Mouse (Mus musculus) heart, postnatal 0 days (tissue): ENCODE measurements at regions not wholly inside any gene's neighbourhood (a gene's known extent, or its start where the extent isn't known, plus 50 kb on each side); places are given as distances from the start of the nearest gene placed in this dataset.
"Not testable (repeated sequence)": the region's sequence is repeated elsewhere in the genome, so short reads cannot be mapped to it uniquely, and the experiment has no call there.

Source experiments
- ATAC-seq: fragments of 200-750 bp; cut with Nextera tagmentation; 2 replicates; pipeline ENCODE4 v1.8.0; 2017; ENCODE audit warnings: low read depth, moderate number of reproducible peaks, moderate library complexity; ENCODE audit not compliant: insufficient read depth
- DNase-seq: peaks from one replicate; pipeline ENCODE4 v3.0.0-alpha.2; 2016; ENCODE audit warnings: low spot score
- H3K27ac ChIP-seq: fragments of 300-500 bp; sonication (generic); 2 replicates; pipeline ENCODE4 v1.5.1; 2014; ENCODE audit warnings: low read depth, mild to moderate bottlenecking
- H3K27me3 ChIP-seq: fragments of 300-500 bp; sonication (generic); 2 replicates; pipeline ENCODE4 v1.6.1; 2014; ENCODE audit warnings: low read length, mixed read lengths; ENCODE audit not compliant: control insufficient read depth, insufficient read depth
- H3K36me3 ChIP-seq: fragments of 300-500 bp; sonication (generic); replicated peaks from 2 replicates; pipeline ENCODE4 v1.6.1; 2014; ENCODE audit warnings: low read length, mixed read lengths; ENCODE audit not compliant: control insufficient read depth, insufficient read depth
- H3K4me1 ChIP-seq: fragments of 300-500 bp; sonication (generic); 2 replicates; pipeline ENCODE4 v1.6.1; 2014; ENCODE audit warnings: antibody characterized with exemption; ENCODE audit not compliant: control insufficient read depth, insufficient read depth
- H3K4me2 ChIP-seq: fragments of 300-500 bp; sonication (generic); 2 replicates; pipeline ENCODE4 v1.6.1; 2014; ENCODE audit warnings: low read depth, mild to moderate bottlenecking, low read length, moderate library complexity
- H3K4me3 ChIP-seq: fragments of 300-500 bp; sonication (generic); 2 replicates; pipeline ENCODE4 v1.5.1; 2014; ENCODE audit warnings: low read depth, low read length
- H3K9ac ChIP-seq: fragments of 300-500 bp; sonication (generic); replicated peaks from 2 replicates; pipeline ENCODE4 v1.6.1; 2014; ENCODE audit warnings: low read depth, low read length, mixed read lengths
- H3K9me3 ChIP-seq: fragments of 300-500 bp; sonication (generic); replicated peaks from 2 replicates; pipeline ENCODE4 v1.6.1; 2016; ENCODE audit warnings: low read length; ENCODE audit not compliant: control insufficient read depth
- CTCF ChIP-seq: IDR thresholded peaks from 2 replicates; pipeline ENCODE4 v1.5.1; 2016; ENCODE audit warnings: antibody characterized with exemption, control low read depth, low read depth
- EP300 ChIP-seq: IDR thresholded peaks from 2 replicates; pipeline ENCODE4 v1.6.1; 2016; ENCODE audit warnings: antibody characterized with exemption, low read depth
- WGBS: fragments of 180-500 bp; shearing (Covaris S2); extraction: QIAGEN DNeasy Blood & Tissue Kit; methylation state at CpG from one replicate; pipeline ENCODE4 v1.1.7; 2014; 5-methylcytosine and 5-hydroxymethylcytosine counted together

DNA sequence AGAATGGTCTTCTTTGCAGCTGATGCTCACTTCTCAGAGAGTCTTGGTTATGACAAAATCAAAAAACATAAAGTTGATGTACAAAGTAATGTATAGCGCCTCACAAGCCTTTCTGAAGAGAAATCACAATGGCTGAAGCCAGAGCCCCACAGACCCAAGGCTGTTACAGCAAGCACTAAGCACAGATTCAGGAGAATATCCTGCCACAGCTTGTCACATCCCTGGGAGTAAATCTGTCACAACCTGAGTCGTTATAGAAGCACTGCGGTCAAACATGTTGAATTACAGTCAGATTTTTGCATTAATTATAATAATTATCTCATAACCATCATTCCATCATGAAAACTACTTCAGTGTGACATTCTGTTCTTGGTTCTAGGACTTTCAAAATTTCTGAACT is 825.7 kb downstream of the 1700064H15Rik start:
- TF ChIP-seq EP300: no peak
- no peak for TF ChIP-seq CTCF
- H3K9ac ChIP-seq: no peak overlapping the region

DNA sequence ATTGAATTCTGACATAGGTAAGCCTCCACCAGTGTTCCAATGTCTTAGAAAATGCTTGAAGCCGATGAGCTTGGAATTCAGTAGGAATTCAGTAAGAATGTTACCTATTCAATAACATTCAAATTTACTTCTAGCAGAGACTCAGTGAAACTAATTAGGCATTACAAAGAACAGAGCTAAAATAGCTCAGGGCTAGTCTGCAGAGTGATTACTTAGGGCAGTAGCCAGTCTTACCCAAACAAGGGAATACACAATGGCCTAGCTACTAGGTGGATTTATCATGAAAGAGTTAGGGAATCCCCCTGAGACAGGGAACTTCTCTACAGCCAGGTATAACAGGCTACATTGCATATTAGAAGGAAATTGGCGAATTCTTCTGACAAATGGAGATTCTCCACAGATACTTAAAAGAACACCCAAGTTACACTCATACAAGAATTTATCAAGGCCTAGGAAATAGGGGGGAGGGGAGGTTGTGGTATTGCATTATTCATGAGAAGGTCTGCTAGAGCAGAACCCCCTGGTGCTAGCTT is 799.6 kb downstream of the 1700064H15Rik start:
- not testable (repeated sequence) for H3K4me1 ChIP-seq, ATAC-seq, H3K9ac ChIP-seq, H3K27me3 ChIP-seq, H3K4me2 ChIP-seq, H3K4me3 ChIP-seq, H3K27ac ChIP-seq, DNase-seq, H3K9me3 ChIP-seq, H3K36me3 ChIP-seq
- 44% methylated on average over 2 of the region's 2 CpGs for WGBS

More for the DNA sequence above, 825.7 kb downstream of the 1700064H15Rik start:
- H3K27ac ChIP-seq: no peak overlapping the region
- WGBS: 74% methylated on average over 3 of the region's 3 CpGs
- no peaks in the 10 kb centered on the region for H3K27me3 ChIP-seq
- no peaks in the 10 kb centered on the region for H3K36me3 ChIP-seq
- H3K4me3 ChIP-seq: no peak overlapping the region
- no peaks in the 10 kb centered on the region for H3K4me1 ChIP-seq
- DNase-seq: no peak
- no peaks in the 10 kb centered on the region for H3K9me3 ChIP-seq
- H3K4me2 ChIP-seq: no peak overlapping the region
- no peak for ATAC-seq

DNA sequence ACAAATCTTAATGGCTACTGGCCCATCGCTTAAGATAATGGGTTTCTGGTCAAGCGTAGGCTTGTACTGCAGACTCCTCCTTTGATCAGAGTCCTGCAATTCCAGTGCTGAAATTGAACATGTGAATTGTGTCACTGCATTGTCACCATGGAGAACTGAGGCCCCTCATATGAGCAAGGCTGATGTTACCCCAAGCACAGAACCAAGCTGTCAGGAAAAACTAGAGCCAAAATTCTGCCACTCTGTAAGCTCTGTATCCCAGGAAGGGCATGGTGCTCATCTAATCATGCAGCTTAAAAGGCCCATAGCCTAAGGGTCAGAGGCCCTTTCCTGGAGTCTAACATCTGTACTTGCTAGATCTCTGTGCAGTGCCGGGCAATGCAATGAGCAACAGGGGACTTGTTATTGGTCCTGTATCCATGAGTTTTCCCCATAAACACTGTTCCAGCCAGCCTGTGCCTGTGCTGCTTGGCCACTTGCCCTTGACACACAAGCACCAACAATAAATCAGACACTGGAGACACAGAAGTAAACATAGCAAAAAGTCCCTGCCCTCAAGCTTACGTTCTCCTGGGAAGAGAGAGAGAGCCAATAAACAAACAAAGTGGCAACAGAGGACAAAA is 760.2 kb downstream of the 1700064H15Rik start:
- no peaks in the 10 kb centered on the region for H3K36me3 ChIP-seq
- 72% methylated on average over 4 of the region's 4 CpGs for WGBS
- ATAC-seq: no peak

DNA sequence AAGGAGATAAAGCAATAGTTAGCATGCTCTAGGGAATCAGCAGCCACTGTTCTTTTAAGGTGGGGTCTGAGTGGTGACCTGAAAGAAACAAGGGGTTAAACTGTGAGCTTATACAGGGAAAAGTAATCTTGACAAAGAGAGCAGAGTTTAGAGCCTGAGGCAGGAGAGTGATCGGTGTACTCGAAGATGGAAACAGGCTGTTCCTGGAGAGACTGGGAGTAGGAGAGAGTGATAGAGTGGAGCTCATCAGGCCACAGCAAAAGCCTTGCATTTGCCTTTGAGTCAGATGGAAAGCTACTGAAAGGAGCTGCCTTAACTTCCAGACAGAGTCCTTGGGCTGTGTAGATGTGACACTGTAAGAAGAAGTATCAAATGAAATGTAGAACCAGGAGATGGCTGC is 759.7 kb downstream of the 1700064H15Rik start:
- WGBS: 50% methylated on average over 2 of the region's 2 CpGs
- Histone ChIP-seq H3K36me3 (no peaks in the 10 kb centered on the region), H3K4me2 (no peak overlapping the region), H3K27me3 (no peaks in the 10 kb centered on the region), H3K9ac (no peak overlapping the region), H3K4me3 (no peak overlapping the region), H3K27ac (no peak overlapping the region), H3K4me1 (no peaks in the 10 kb centered on the region), H3K9me3 (no peaks in the 10 kb centered on the region)
- DNase-seq (no peak), ATAC-seq (no peak)
- TF ChIP-seq EP300: no peak

More for the DNA sequence above, 760.2 kb downstream of the 1700064H15Rik start:
- Histone ChIP-seq H3K27me3 (no peaks in the 10 kb centered on the region), H3K4me1 (no peaks in the 10 kb centered on the region), H3K4me2 (no peak overlapping the region), H3K9me3 (no peaks in the 10 kb centered on the region), H3K9ac (no peak overlapping the region), H3K4me3 (no peak overlapping the region), H3K27ac (no peak overlapping the region)
- TF ChIP-seq CTCF (no peak), EP300 (no peak)
- no peak for DNase-seq

DNA sequence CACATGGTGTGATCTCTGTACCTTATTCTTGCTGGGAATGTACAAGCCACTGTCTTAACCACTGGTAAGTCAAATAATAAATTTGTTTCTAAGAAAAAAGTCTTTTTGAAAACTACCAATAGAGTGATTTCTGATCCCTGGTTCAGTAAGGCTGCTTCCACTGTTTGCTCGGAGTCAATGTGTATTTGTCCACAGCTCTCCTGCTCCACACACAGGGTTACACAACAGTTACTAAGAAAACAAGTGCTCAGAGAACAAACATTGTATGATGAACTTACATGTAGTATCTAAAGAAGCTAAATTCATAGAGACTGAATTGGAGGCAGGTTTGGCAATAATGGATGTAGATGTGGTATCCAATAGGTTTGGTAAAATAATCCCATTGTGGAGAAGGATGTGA is 751.4 kb downstream of the 1700064H15Rik start:
- Histone ChIP-seq H3K9me3 (no peaks in the 10 kb centered on the region), H3K9ac (no peak overlapping the region), H3K4me2 (no peak overlapping the region), H3K4me1 (no peaks in the 10 kb centered on the region), H3K27me3 (no peaks in the 10 kb centered on the region), H3K4me3 (no peak overlapping the region), H3K36me3 (no peaks in the 10 kb centered on the region), H3K27ac (no peak overlapping the region)
- ATAC-seq (no peak), DNase-seq (no peak)
- TF ChIP-seq EP300: no peak
- WGBS: 88% methylated on average over 1 of the region's 1 CpGs

DNA sequence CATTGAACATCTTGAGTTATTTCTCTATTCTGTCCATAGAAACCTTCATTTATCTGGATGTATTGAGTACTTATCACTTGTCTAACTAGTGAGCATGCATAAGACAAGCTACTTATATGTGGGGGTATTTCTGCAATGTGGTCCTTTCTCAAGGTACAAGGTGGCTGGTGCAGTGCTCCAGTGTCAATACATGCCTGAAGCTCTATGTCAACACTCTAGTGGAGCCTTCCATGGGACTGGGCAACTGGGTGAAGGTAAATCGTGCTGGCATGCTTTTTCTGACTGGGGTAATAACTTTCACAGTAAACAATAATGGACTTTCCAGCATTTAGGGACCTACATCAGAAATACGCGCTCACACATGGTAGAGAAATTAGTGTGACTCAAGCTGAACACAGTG is 750.9 kb downstream of the 1700064H15Rik start:
- no peaks in the 10 kb centered on the region for H3K27me3 ChIP-seq
- H3K4me2 ChIP-seq: no peak overlapping the region
- H3K4me3 ChIP-seq: no peak overlapping the region
- 75% methylated on average over 3 of the region's 3 CpGs for WGBS
- no peak overlapping the region for H3K9ac ChIP-seq
- H3K4me1 ChIP-seq: no peaks in the 10 kb centered on the region
- no peak for TF ChIP-seq CTCF
- no peak for TF ChIP-seq EP300
- ATAC-seq: no peak
- H3K27ac ChIP-seq: no peak overlapping the region
- DNase-seq: no peak
- no peaks in the 10 kb centered on the region for H3K9me3 ChIP-seq
- no peaks in the 10 kb centered on the region for H3K36me3 ChIP-seq
